Mouse (Mus musculus) brown adipose tissue, adult 24 weeks (tissue): ENCODE results near the gene Nup93. TPM values are rescaled to one million over a fixed set of nuclear protein-coding genes. Genes with fewer than 3 reads are reported as not detected.

Source experiments
- H3K27ac ChIP-seq: fragments of 200-500 bp; replicated peaks from 2 replicates; pipeline ENCODE4 v1.5.1; 2012; ENCODE audit warnings: low read depth, mild to moderate bottlenecking, low read length
- H3K4me1 ChIP-seq: fragments of 200-500 bp; 2 replicates; pipeline ENCODE4 v1.6.1; 2012; ENCODE audit warnings: low read length, mixed read lengths; ENCODE audit not compliant: control insufficient read depth, insufficient read depth, insufficient read length
- H3K4me3 ChIP-seq: fragments of 200-500 bp; 2 replicates; pipeline ENCODE4 v1.5.1; 2012; ENCODE audit warnings: low read depth, mild to moderate bottlenecking, low read length, moderate library complexity; ENCODE audit not compliant: insufficient read depth
- polyA plus RNA-seq: library from polyadenylated mRNA; stranded (reverse); fragments of >200 nt; gene quantifications from 2 replicates; pipeline ENCODE4 v1.2.4, GENCODE M21; 2012; ENCODE audit not compliant: missing spikeins, insufficient read depth, insufficient read length

Nup93 gene
- polyA plus RNA-seq, 1 experiment: 6.4 TPM

GRCm38 (mm10) chr8:94343778-94344320, 129.5 kb downstream of the Nup93 start:
- H3K27ac ChIP-seq: no peak overlapping the region
- H3K4me3 ChIP-seq: no peak overlapping the region
- no peaks in the 10 kb centered on the region for H3K4me1 ChIP-seq

GRCm38 (mm10) chr8:94345657-94346056, 131.3 kb downstream of the Nup93 start:
- no peaks in the 10 kb centered on the region for H3K4me1 ChIP-seq
- H3K4me3 ChIP-seq: no peak overlapping the region
- no peak overlapping the region for H3K27ac ChIP-seq

GRCm38 (mm10) chr8:94346264-94346663, 131.9 kb downstream of the Nup93 start:
- Histone ChIP-seq H3K4me1 (no peaks in the 10 kb centered on the region), H3K27ac (no peak overlapping the region), H3K4me3 (no peak overlapping the region)

GRCm38 (mm10) chr8:94348425-94348824, 134.1 kb downstream of the Nup93 start:
- no peak overlapping the region for H3K4me3 ChIP-seq

GRCm38 (mm10) chr8:94354069-94354531, 139.7 kb downstream of the Nup93 start:
- no peak overlapping the region for H3K4me3 ChIP-seq
- H3K4me1 ChIP-seq: peaks cover 13% of the 10 kb centered on the region
- no peak overlapping the region for H3K27ac ChIP-seq

More at GRCm38 (mm10) chr8:94348425-94348824, 134.1 kb downstream of the Nup93 start:
- H3K4me1 ChIP-seq: no peaks in the 10 kb centered on the region
- H3K27ac ChIP-seq: no peak overlapping the region

GRCm38 (mm10) chr8:94354571-94354970, 140.2 kb downstream of the Nup93 start:
- H3K4me1 ChIP-seq: peaks cover 13% of the 10 kb centered on the region
- no peak overlapping the region for H3K4me3 ChIP-seq
- no peak overlapping the region for H3K27ac ChIP-seq

GRCm38 (mm10) chr8:94357220-94357619, 142.9 kb downstream of the Nup93 start:
- Histone ChIP-seq H3K27ac (no peak overlapping the region), H3K4me1 (peaks cover 25% of the 10 kb centered on the region), H3K4me3 (no peak overlapping the region)

GRCm38 (mm10) chr8:94358541-94358940, 144.2 kb downstream of the Nup93 start:
- peaks cover 35% of the 10 kb centered on the region for H3K4me1 ChIP-seq
- H3K4me3 ChIP-seq: no peak overlapping the region
- 0 out of 2 replicates have a peak overlapping the region, but pooled peaks have one; percentile 26 for H3K27ac ChIP-seq

GRCm38 (mm10) chr8:94361774-94362431, 147.5 kb downstream of the Nup93 start:
- H3K4me3 ChIP-seq: no peak overlapping the region
- peak overlapping the region; percentile 68 for H3K27ac ChIP-seq
- H3K4me1 ChIP-seq: peaks cover 46% of the 10 kb centered on the region

- Histone ChIP-seq H3K4me1 (peaks cover 45% of the 10 kb centered on the region), H3K27ac (peak overlapping the region; percentile 77), H3K4me3 (no peak overlapping the region; the same call in 1 of the 2 replicates)
These were observed 148.4 kb downstream of the Nup93 start for GRCm38 (mm10) chr8:94362607-94363239.

- peak overlapping the region; percentile 77 for H3K27ac ChIP-seq
- H3K4me3 ChIP-seq: no peak overlapping the region; the same call in 1 of the 2 replicates
These were observed 148.9 kb downstream of the Nup93 start for GRCm38 (mm10) chr8:94363288-94363688.

GRCm38 (mm10) chr8:94363906-94364305, 149.5 kb downstream of the Nup93 start:
- H3K27ac ChIP-seq: peak overlapping the region; percentile 60
- peaks cover 39% of the 10 kb centered on the region for H3K4me1 ChIP-seq
- H3K4me3 ChIP-seq: no peak overlapping the region

More at GRCm38 (mm10) chr8:94363288-94363688, 148.9 kb downstream of the Nup93 start:
- H3K4me1 ChIP-seq: peaks cover 42% of the 10 kb centered on the region

GRCm38 (mm10) chr8:94364686-94365312, 150.4 kb downstream of the Nup93 start:
- Histone ChIP-seq H3K27ac (peak overlapping the region; percentile 50), H3K4me1 (peaks cover 38% of the 10 kb centered on the region), H3K4me3 (no peak overlapping the region)

- H3K27ac ChIP-seq: peak overlapping the region; percentile 50
- H3K4me3 ChIP-seq: no peak overlapping the region
- H3K4me1 ChIP-seq: peaks cover 38% of the 10 kb centered on the region
These were observed 151.1 kb downstream of the Nup93 start for GRCm38 (mm10) chr8:94365410-94365981.
